Mouse (Mus musculus): ENCODE measurements around the gene Sema5b. TPM values are rescaled to one million over a fixed set of nuclear protein-coding genes. Genes with fewer than 3 reads are reported as not detected.

Gene Sema5b
- polyA plus RNA-seq, 2 experiments, result 0.03 to 0.13 TPM

DNA sequence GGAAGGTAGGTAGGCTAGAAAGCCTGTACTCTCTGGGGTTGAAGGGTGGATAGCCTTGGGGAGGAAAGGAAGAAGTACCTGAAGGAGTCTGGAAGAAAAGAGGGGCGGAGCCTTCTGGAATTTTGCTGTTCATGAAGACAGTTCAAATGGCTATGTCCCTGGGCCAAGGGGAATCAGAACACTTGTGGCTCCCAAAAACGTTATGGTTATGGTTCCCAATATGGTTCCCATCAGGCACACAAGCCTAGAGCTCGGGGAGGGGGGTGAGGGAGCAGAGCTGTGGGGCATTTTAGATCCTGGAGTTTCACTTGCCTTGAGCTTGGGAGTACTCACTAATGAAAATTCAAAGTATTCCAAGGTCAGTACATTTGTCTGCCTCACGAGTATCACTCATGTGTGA lies 123.9 kb downstream of the Sema5b start:
- no peak overlapping the region for H3K4me3 ChIP-seq (ENCODE audit: insufficient read depth in 1 of 2, low read depth in 2 of 2, low read length in 2 of 2)
- no peaks in the 10 kb centered on the region for H3K36me3 ChIP-seq (replicated peaks; ENCODE audit: control insufficient read depth, insufficient read depth, low read depth)
- ATAC-seq (ENCODE audit: insufficient read depth) (no peak), DNase-seq (ENCODE audit: low read depth in 3 of 3, low spot score in 3 of 3) (no peak)
- H3K27ac ChIP-seq, result no peak overlapping the region
- H3K27me3 ChIP-seq (ENCODE audit: control insufficient read depth, insufficient read depth, low read length), result peaks cover 7% of the 10 kb centered on the region
- no peaks in the 10 kb centered on the region for H3K9me3 ChIP-seq (ENCODE audit: control insufficient read depth, low read length)
- TF ChIP-seq CTCF (IDR thresholded peaks at IDR 0.05; ENCODE audit: low read depth) (no peak), EP300 (IDR thresholded peaks at IDR 0.05; ENCODE audit: low read depth) (no peak)
- H3K4me2 ChIP-seq (ENCODE audit: low read depth), result no peak overlapping the region
- no peaks in the 10 kb centered on the region for H3K4me1 ChIP-seq (replicated peaks; ENCODE audit: control insufficient read depth in 2 of 2, insufficient read depth in 2 of 2, low read length in 1 of 2)
- WGBS (ENCODE audit: insufficient replicate concordance), result 46% methylated on average over 4 of the region's 4 CpGs
- no peak overlapping the region for H3K9ac ChIP-seq (replicated peaks)

DNA sequence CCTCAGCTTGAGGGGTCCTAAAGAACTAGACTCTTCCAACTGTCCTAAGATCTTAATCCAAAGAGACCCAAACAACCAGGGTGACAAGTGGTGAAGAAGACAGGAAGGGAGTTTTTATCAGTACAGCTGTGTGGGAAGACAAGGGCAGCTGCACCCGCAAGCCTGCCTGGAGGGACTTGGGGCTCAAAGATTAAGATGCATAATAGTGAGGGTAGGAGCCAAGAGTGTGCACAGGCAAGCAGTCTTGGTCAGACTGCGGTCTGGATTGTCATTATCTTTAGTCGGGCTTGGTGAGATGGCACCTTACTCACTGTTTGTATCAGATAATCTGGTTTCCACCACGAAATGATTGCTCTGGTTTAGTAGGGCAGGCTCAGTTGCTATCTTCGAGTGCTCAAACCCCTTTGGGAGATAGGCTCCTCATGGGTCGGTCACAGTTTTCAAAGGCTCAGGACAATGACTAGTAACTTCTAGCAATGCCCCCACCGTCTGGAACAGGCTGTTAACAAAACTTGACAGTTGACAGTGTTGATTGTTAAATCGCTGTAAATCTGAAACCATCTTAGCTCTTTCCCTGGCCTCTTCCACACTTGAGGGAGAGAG lies 136.7 kb downstream of the Sema5b start:
- Histone ChIP-seq H3K27ac (no peak overlapping the region), H3K4me1 (replicated peaks; ENCODE audit: control insufficient read depth in 2 of 2, insufficient read depth in 2 of 2, low read length in 1 of 2) (peaks cover 0 to 10% of the 10 kb centered on the region in 2 experiments; a peak in 2 of 4 replicates), H3K4me3 (ENCODE audit: insufficient read depth in 1 of 2, low read depth in 2 of 2, low read length in 2 of 2) (no peak overlapping the region), H3K36me3 (replicated peaks; ENCODE audit: control insufficient read depth, insufficient read depth, low read depth) (no peaks in the 10 kb centered on the region), H3K9me3 (ENCODE audit: control insufficient read depth, low read length) (no peaks in the 10 kb centered on the region), H3K9ac (replicated peaks) (no peak overlapping the region), H3K27me3 (ENCODE audit: control insufficient read depth, insufficient read depth, low read length) (no peaks in the 10 kb centered on the region), H3K4me2 (ENCODE audit: low read depth) (no peak overlapping the region)
- 11% methylated on average over 8 of the region's 8 CpGs for WGBS (ENCODE audit: insufficient replicate concordance)
- peak; percentile 91 for ATAC-seq (ENCODE audit: insufficient read depth)
- no peak for TF ChIP-seq CTCF (IDR thresholded peaks at IDR 0.05; ENCODE audit: low read depth)
- peak; percentile 59 for TF ChIP-seq EP300 (IDR thresholded peaks at IDR 0.05; ENCODE audit: low read depth)
- DNase-seq (ENCODE audit: low read depth in 3 of 3, low spot score in 3 of 3), result peak; percentile 17 to 28 (median 19)

DNA sequence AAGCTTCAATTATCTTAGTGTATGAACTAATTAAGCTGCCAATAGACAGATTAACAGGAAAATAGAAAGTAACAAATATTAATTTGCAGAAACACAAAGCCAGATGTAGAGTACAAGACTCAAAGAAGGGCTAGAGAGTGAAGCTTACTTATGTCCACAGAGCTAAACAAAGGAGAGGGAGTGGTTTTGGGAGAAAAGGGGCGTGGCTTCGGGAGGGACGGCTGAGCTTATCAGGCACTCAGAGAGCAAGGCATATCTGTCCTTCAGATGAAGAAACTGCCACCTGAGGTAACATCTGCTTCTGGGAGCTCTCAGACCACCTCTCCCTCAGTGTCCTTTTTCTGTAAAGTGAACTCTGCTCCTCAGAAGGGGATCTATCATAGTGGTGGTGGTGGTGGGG lies 137.5 kb downstream of the Sema5b start:
- Histone ChIP-seq H3K36me3 (replicated peaks; ENCODE audit: control insufficient read depth, insufficient read depth, low read depth) (no peaks in the 10 kb centered on the region), H3K4me3 (ENCODE audit: insufficient read depth in 1 of 2, low read depth in 2 of 2, low read length in 2 of 2) (no peak overlapping the region), H3K9me3 (ENCODE audit: control insufficient read depth, low read length) (no peaks in the 10 kb centered on the region), H3K4me2 (ENCODE audit: low read depth) (no peak overlapping the region), H3K9ac (replicated peaks) (no peak overlapping the region), H3K27ac (no peak overlapping the region), H3K4me1 (replicated peaks; ENCODE audit: control insufficient read depth in 2 of 2, insufficient read depth in 2 of 2, low read length in 1 of 2) (peaks cover 0 to 10% of the 10 kb centered on the region in 2 experiments; a peak in 2 of 4 replicates), H3K27me3 (ENCODE audit: control insufficient read depth, insufficient read depth, low read length) (no peaks in the 10 kb centered on the region)
- TF ChIP-seq EP300 (IDR thresholded peaks at IDR 0.05; ENCODE audit: low read depth) (no peak), CTCF (IDR thresholded peaks at IDR 0.05; ENCODE audit: low read depth) (no peak)
- WGBS (ENCODE audit: insufficient replicate concordance), result 7% methylated on average over 3 of the region's 3 CpGs
- no peak for ATAC-seq (ENCODE audit: insufficient read depth)
- peak; percentile 19 to 24 (median 20) for DNase-seq (ENCODE audit: low read depth in 3 of 3, low spot score in 3 of 3)

DNA sequence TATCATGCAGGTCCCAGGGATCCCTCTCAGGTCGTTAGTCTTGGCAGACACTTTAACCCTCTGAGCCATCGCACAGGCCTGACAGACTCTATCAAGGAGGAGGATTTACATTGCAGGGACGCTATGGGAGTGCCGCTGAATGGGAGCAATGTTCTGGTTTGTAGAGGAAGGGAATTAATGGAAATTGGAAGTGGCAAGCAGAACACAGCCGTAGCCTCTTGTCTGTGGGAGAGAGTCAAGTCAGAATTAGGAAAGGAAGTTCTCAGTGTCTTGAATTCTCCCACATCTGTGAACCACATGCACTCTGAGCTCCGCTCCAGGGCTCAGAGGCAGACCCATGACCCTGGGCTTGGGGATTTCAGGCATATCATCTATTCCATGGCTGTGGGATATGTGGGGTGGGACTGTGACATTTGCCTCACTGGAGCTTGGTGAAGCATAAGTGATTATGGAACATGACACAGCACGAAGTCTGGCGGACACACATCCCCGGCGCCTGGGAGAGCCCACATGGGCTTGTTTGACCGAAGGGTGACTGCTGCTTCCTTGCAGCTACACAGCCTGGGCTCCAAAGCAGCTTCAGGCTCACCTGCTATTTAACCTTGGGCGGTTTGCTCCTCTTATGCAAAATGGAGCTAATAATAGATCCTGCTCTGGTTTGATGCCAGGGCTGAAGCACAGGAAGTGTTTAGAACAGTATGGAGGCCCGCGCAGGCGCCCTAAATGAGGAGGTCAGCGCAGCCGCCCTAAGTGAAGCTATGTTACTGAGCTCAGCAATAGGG lies 140.6 kb downstream of the Sema5b start:
- Histone ChIP-seq H3K4me3 (ENCODE audit: insufficient read depth in 1 of 2, low read depth in 2 of 2, low read length in 2 of 2) (no peak overlapping the region), H3K4me1 (replicated peaks; ENCODE audit: control insufficient read depth in 2 of 2, insufficient read depth in 2 of 2, low read length in 1 of 2) (peaks cover 0 to 10% of the 10 kb centered on the region in 2 experiments; a peak in 2 of 4 replicates), H3K36me3 (replicated peaks; ENCODE audit: control insufficient read depth, insufficient read depth, low read depth) (no peaks in the 10 kb centered on the region), H3K27ac (no peak overlapping the region), H3K27me3 (ENCODE audit: control insufficient read depth, insufficient read depth, low read length) (no peaks in the 10 kb centered on the region), H3K9me3 (ENCODE audit: control insufficient read depth, low read length) (no peaks in the 10 kb centered on the region), H3K4me2 (ENCODE audit: low read depth) (no peak overlapping the region), H3K9ac (replicated peaks) (no peak overlapping the region)
- ATAC-seq (ENCODE audit: insufficient read depth) (no peak), DNase-seq (ENCODE audit: low read depth in 3 of 3, low spot score in 3 of 3) (no peak)
- TF ChIP-seq CTCF (IDR thresholded peaks at IDR 0.05; ENCODE audit: low read depth) (no peak), EP300 (IDR thresholded peaks at IDR 0.05; ENCODE audit: low read depth) (no peak)
- 67% methylated on average over 17 of the region's 17 CpGs for WGBS (ENCODE audit: insufficient replicate concordance)

DNA sequence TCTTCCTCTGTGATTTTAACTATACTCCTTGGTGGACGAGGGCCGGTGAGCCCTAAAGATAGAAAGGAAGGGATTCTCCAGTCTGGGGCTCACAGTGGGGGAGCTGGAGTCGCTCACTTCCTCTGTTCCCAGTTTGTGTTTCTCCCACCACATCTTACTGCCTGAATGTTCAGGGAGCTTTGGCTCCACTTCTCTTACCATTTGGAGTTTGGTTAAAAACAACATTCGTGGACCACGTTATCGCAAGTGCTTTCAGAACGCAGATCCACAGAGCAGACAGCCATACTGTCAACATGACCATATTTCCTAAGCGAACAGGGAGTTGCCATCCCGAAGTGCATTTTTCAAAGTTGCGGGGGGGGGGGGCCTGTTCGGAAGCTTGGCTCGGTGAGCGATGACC lies 144.1 kb downstream of the Sema5b start:
- H3K9me3 ChIP-seq (ENCODE audit: control insufficient read depth, low read length), result no peaks in the 10 kb centered on the region
- TF ChIP-seq CTCF (IDR thresholded peaks at IDR 0.05; ENCODE audit: low read depth), result no peak
- TF ChIP-seq EP300 (IDR thresholded peaks at IDR 0.05; ENCODE audit: low read depth), result no peak

More for the DNA sequence above, 144.1 kb downstream of the Sema5b start:
- no peak for ATAC-seq (ENCODE audit: insufficient read depth)
- no peak overlapping the region for H3K9ac ChIP-seq (replicated peaks)
- H3K27ac ChIP-seq, result no peak overlapping the region
- H3K36me3 ChIP-seq (replicated peaks; ENCODE audit: control insufficient read depth, insufficient read depth, low read depth), result no peaks in the 10 kb centered on the region
- no peaks in the 10 kb centered on the region for H3K4me1 ChIP-seq (replicated peaks; ENCODE audit: control insufficient read depth in 2 of 2, insufficient read depth in 2 of 2, low read length in 1 of 2)
- H3K4me3 ChIP-seq (ENCODE audit: insufficient read depth in 1 of 2, low read depth in 2 of 2, low read length in 2 of 2), result no peak overlapping the region
- no peaks in the 10 kb centered on the region for H3K27me3 ChIP-seq (ENCODE audit: control insufficient read depth, insufficient read depth, low read length)
- H3K4me2 ChIP-seq (ENCODE audit: low read depth), result no peak overlapping the region
- 73% methylated on average over 13 of the region's 13 CpGs for WGBS (ENCODE audit: insufficient replicate concordance)
- DNase-seq (ENCODE audit: low read depth in 3 of 3, low spot score in 3 of 3), result no peak

All from liver, embryonic 14.5 days (tissue).